Mouse (Mus musculus): ENCODE results near the gene Pet117. TPM values are rescaled to one million over a fixed set of nuclear protein-coding genes. Genes with fewer than 3 reads are reported as not detected.

The Pet117 gene
- total RNA-seq, 2 experiments from 2014 or later = 5.4 to 11.0 TPM

GRCm38 (mm10) chr2:144343158-144343557 lies 25.6 kb upstream of the Pet117 start:
- intact Hi-C loops (cut with DNase I) = no loop called here
- Histone ChIP-seq H3K4me3 (no peak overlapping the region), H3K27ac (no peak overlapping the region)
- no peak for DNase-seq (ENCODE audit: extremely low spot score in 1 of 2, low spot score in 2 of 2)
- no peak for TF ChIP-seq CTCF (IDR thresholded peaks at IDR 0.05)

- intact Hi-C loops (cut with DNase I) = no loop called here
- TF ChIP-seq CTCF (IDR thresholded peaks at IDR 0.05) = peak; percentile 14; the same call in 1 of the 2 replicates
- DNase-seq (ENCODE audit: extremely low spot score in 1 of 2, low spot score in 2 of 2) = no peak
- H3K4me3 ChIP-seq = no peak overlapping the region
- H3K27ac ChIP-seq = no peak overlapping the region
Observed at GRCm38 (mm10) chr2:144348525-144348924, 20.3 kb upstream of the Pet117 start.

GRCm38 (mm10) chr2:144352843-144353242 lies 16.0 kb upstream of the Pet117 start:
- Histone ChIP-seq H3K4me3 (no peak overlapping the region), H3K27ac (no peak overlapping the region)
- DNase-seq (ENCODE audit: extremely low spot score in 1 of 2, low spot score in 2 of 2) = peak in 1 of 2 experiments; percentile 28
- TF ChIP-seq CTCF (IDR thresholded peaks at IDR 0.05) = no peak
- intact Hi-C loops (cut with DNase I) = no loop called here

- intact Hi-C loops (cut with DNase I) = loop anchor here (2.0 kb wide), 2 partner anchors 70 to 90 kb away; no protein-coding TSS in a partner anchor
- Histone ChIP-seq H3K27ac (peak overlapping the region; percentile 96), H3K4me3 (peak overlapping the region; percentile 90)
- DNase-seq (ENCODE audit: extremely low spot score in 1 of 2, low spot score in 2 of 2) = no peak
- TF ChIP-seq CTCF (IDR thresholded peaks at IDR 0.05) = no peak
Observed at GRCm38 (mm10) chr2:144369020-144369421, 225 bp downstream of the Pet117 start.

- H3K4me3 ChIP-seq = peak overlapping the region; percentile 90
- no peak for DNase-seq (ENCODE audit: extremely low spot score in 1 of 2, low spot score in 2 of 2)
- peak overlapping the region; percentile 96 for H3K27ac ChIP-seq
- intact Hi-C loops (cut with DNase I) = loop anchor here (2.0 kb wide), 2 partner anchors 71 to 89 kb away; no protein-coding TSS in a partner anchor
- TF ChIP-seq CTCF (IDR thresholded peaks at IDR 0.05) = no peak
Observed at GRCm38 (mm10) chr2:144369511-144369910, 715 bp downstream of the Pet117 start.

- H3K4me3 ChIP-seq = no peak overlapping the region
- no peak for DNase-seq (ENCODE audit: extremely low spot score in 1 of 2, low spot score in 2 of 2)
- TF ChIP-seq CTCF (IDR thresholded peaks at IDR 0.05) = no peak
- H3K27ac ChIP-seq = no peak overlapping the region
- intact Hi-C loops (cut with DNase I) = no loop called here
Observed at GRCm38 (mm10) chr2:144371566-144371965, 2.8 kb downstream of the Pet117 start.

GRCm38 (mm10) chr2:144373063-144373462 lies 4.3 kb downstream of the Pet117 start:
- no peak overlapping the region for H3K4me3 ChIP-seq
- intact Hi-C loops (cut with DNase I) = no loop called here
- H3K27ac ChIP-seq = peak overlapping the region; percentile 24; the same call in 1 of the 2 replicates
- peak in 1 of 2 experiments; percentile 19 for DNase-seq (ENCODE audit: extremely low spot score in 1 of 2, low spot score in 2 of 2)
- no peak for TF ChIP-seq CTCF (IDR thresholded peaks at IDR 0.05)

GRCm38 (mm10) chr2:144375063-144375703 lies 6.4 kb downstream of the Pet117 start:
- TF ChIP-seq CTCF (IDR thresholded peaks at IDR 0.05) = no peak
- no peak for DNase-seq (ENCODE audit: extremely low spot score in 1 of 2, low spot score in 2 of 2)
- no peak overlapping the region for H3K27ac ChIP-seq
- intact Hi-C loops (cut with DNase I) = no loop called here
- no peak overlapping the region for H3K4me3 ChIP-seq

- Histone ChIP-seq H3K27ac (peak overlapping the region; percentile 1; the same call in 1 of the 2 replicates), H3K4me3 (no peak overlapping the region)
- intact Hi-C loops (cut with DNase I) = no loop called here
Observed at GRCm38 (mm10) chr2:144381293-144381692, 12.5 kb downstream of the Pet117 start.

GRCm38 (mm10) chr2:144381741-144382140 lies 12.9 kb downstream of the Pet117 start:
- peak overlapping the region; percentile 1; the same call in 1 of the 2 replicates for H3K27ac ChIP-seq
- intact Hi-C loops (cut with DNase I) = no loop called here

More at GRCm38 (mm10) chr2:144381293-144381692, 12.5 kb downstream of the Pet117 start:
- no peak for TF ChIP-seq CTCF (IDR thresholded peaks at IDR 0.05)
- DNase-seq (ENCODE audit: extremely low spot score in 1 of 2, low spot score in 2 of 2) = no peak

GRCm38 (mm10) chr2:144382624-144383138 lies 13.9 kb downstream of the Pet117 start:
- no peak for DNase-seq (ENCODE audit: extremely low spot score in 1 of 2, low spot score in 2 of 2)
- intact Hi-C loops (cut with DNase I) = no loop called here
- no peak overlapping the region for H3K4me3 ChIP-seq
- no peak for TF ChIP-seq CTCF (IDR thresholded peaks at IDR 0.05)
- no peak overlapping the region for H3K27ac ChIP-seq

More at GRCm38 (mm10) chr2:144381741-144382140, 12.9 kb downstream of the Pet117 start:
- no peak for DNase-seq (ENCODE audit: extremely low spot score in 1 of 2, low spot score in 2 of 2)
- no peak overlapping the region for H3K4me3 ChIP-seq
- no peak for TF ChIP-seq CTCF (IDR thresholded peaks at IDR 0.05)

GRCm38 (mm10) chr2:144386296-144386695 lies 17.5 kb downstream of the Pet117 start:
- Histone ChIP-seq H3K4me3 (no peak overlapping the region), H3K27ac (no peak overlapping the region)
- intact Hi-C loops (cut with DNase I) = no loop called here
- DNase-seq (ENCODE audit: extremely low spot score in 1 of 2, low spot score in 2 of 2) = no peak
- no peak for TF ChIP-seq CTCF (IDR thresholded peaks at IDR 0.05)

Data from left cerebral cortex, adult 2 months (tissue).